Mouse (Mus musculus): ENCODE measurements at regions not wholly inside any gene's neighbourhood (a gene's known extent, or its start where the extent isn't known, plus 50 kb on each side); places are given as distances from the start of the nearest gene placed in this dataset.

GRCm38 (mm10) chr4:95339822-95340221, 217.5 kb upstream of the Fggy start:
- H3K4me2 ChIP-seq (replicated peaks; ENCODE audit: low read depth, low read length): no peak overlapping the region
- H3K4me3 ChIP-seq (ENCODE audit: low read depth, low read length): no peak overlapping the region
- H3K9me3 ChIP-seq (ENCODE audit: control insufficient read depth, low read depth, low read length): no peaks in the 10 kb centered on the region
- H3K9ac ChIP-seq (replicated peaks; ENCODE audit: low read depth, low read length): no peak overlapping the region
- no peaks in the 10 kb centered on the region for H3K27me3 ChIP-seq (ENCODE audit: control insufficient read depth, insufficient read depth, low read length)
- 88% methylated on average over 2 of the region's 2 CpGs for WGBS
- ATAC-seq (ENCODE audit: insufficient number of reproducible peaks, insufficient read depth, low FRiP score, low read depth): no peak
- no peaks in the 10 kb centered on the region for H3K4me1 ChIP-seq (ENCODE audit: control insufficient read depth, insufficient read depth, low read length)
- no peak overlapping the region for H3K27ac ChIP-seq (ENCODE audit: low read length)
- no peaks in the 10 kb centered on the region for H3K36me3 ChIP-seq (ENCODE audit: control insufficient read depth, insufficient read depth, low read length)

GRCm38 (mm10) chr4:95340926-95341325, 216.4 kb upstream of the Fggy start:
- no peak for ATAC-seq (ENCODE audit: insufficient number of reproducible peaks, insufficient read depth, low FRiP score, low read depth)
- Histone ChIP-seq H3K27ac (ENCODE audit: low read length) (no peak overlapping the region), H3K27me3 (ENCODE audit: control insufficient read depth, insufficient read depth, low read length) (no peaks in the 10 kb centered on the region), H3K4me1 (ENCODE audit: control insufficient read depth, insufficient read depth, low read length) (no peaks in the 10 kb centered on the region), H3K4me2 (replicated peaks; ENCODE audit: low read depth, low read length) (no peak overlapping the region), H3K36me3 (ENCODE audit: control insufficient read depth, insufficient read depth, low read length) (no peaks in the 10 kb centered on the region), H3K9me3 (ENCODE audit: control insufficient read depth, low read depth, low read length) (no peaks in the 10 kb centered on the region), H3K4me3 (ENCODE audit: low read depth, low read length) (no peak overlapping the region), H3K9ac (replicated peaks; ENCODE audit: low read depth, low read length) (no peak overlapping the region)
- 67% methylated on average over 3 of the region's 3 CpGs for WGBS

- no peaks in the 10 kb centered on the region for H3K36me3 ChIP-seq (ENCODE audit: control insufficient read depth, insufficient read depth, low read length)
- H3K4me3 ChIP-seq (ENCODE audit: low read depth, low read length): no peak overlapping the region
- no peak overlapping the region for H3K4me2 ChIP-seq (replicated peaks; ENCODE audit: low read depth, low read length)
- peak; percentile 69; the same call in 1 of the 2 replicates for ATAC-seq (ENCODE audit: insufficient number of reproducible peaks, insufficient read depth, low FRiP score, low read depth)
- no peaks in the 10 kb centered on the region for H3K4me1 ChIP-seq (ENCODE audit: control insufficient read depth, insufficient read depth, low read length)
- 48% methylated on average over 3 of the region's 3 CpGs for WGBS
- H3K27me3 ChIP-seq (ENCODE audit: control insufficient read depth, insufficient read depth, low read length): no peaks in the 10 kb centered on the region
- no peak overlapping the region for H3K27ac ChIP-seq (ENCODE audit: low read length)
- H3K9me3 ChIP-seq (ENCODE audit: control insufficient read depth, low read depth, low read length): no peaks in the 10 kb centered on the region
- no peak overlapping the region for H3K9ac ChIP-seq (replicated peaks; ENCODE audit: low read depth, low read length)
Measured at GRCm38 (mm10) chr4:95346722-95347197, 210.5 kb upstream of the Fggy start.

- Histone ChIP-seq H3K4me1 (ENCODE audit: control insufficient read depth, insufficient read depth, low read length) (no peaks in the 10 kb centered on the region), H3K4me3 (ENCODE audit: low read depth, low read length) (no peak overlapping the region), H3K27ac (ENCODE audit: low read length) (no peak overlapping the region), H3K36me3 (ENCODE audit: control insufficient read depth, insufficient read depth, low read length) (no peaks in the 10 kb centered on the region), H3K9ac (replicated peaks; ENCODE audit: low read depth, low read length) (no peak overlapping the region), H3K27me3 (ENCODE audit: control insufficient read depth, insufficient read depth, low read length) (no peaks in the 10 kb centered on the region), H3K4me2 (replicated peaks; ENCODE audit: low read depth, low read length) (no peak overlapping the region), H3K9me3 (ENCODE audit: control insufficient read depth, low read depth, low read length) (no peaks in the 10 kb centered on the region)
- WGBS: 88% methylated on average over 2 of the region's 2 CpGs
- no peak for ATAC-seq (ENCODE audit: insufficient number of reproducible peaks, insufficient read depth, low FRiP score, low read depth)
Measured at GRCm38 (mm10) chr4:95347436-95347835, 209.9 kb upstream of the Fggy start.

- ATAC-seq (ENCODE audit: insufficient number of reproducible peaks, insufficient read depth, low FRiP score, low read depth): no peak
- no peak overlapping the region for H3K27ac ChIP-seq (ENCODE audit: low read length)
- H3K4me2 ChIP-seq (replicated peaks; ENCODE audit: low read depth, low read length): no peak overlapping the region
- no peaks in the 10 kb centered on the region for H3K27me3 ChIP-seq (ENCODE audit: control insufficient read depth, insufficient read depth, low read length)
- H3K9me3 ChIP-seq (ENCODE audit: control insufficient read depth, low read depth, low read length): no peaks in the 10 kb centered on the region
- no peak overlapping the region for H3K4me3 ChIP-seq (ENCODE audit: low read depth, low read length)
- no peaks in the 10 kb centered on the region for H3K4me1 ChIP-seq (ENCODE audit: control insufficient read depth, insufficient read depth, low read length)
- 66% methylated on average over 4 of the region's 4 CpGs for WGBS
- no peak overlapping the region for H3K9ac ChIP-seq (replicated peaks; ENCODE audit: low read depth, low read length)
- no peaks in the 10 kb centered on the region for H3K36me3 ChIP-seq (ENCODE audit: control insufficient read depth, insufficient read depth, low read length)
Measured at GRCm38 (mm10) chr4:95348405-95349123, 208.7 kb upstream of the Fggy start.

GRCm38 (mm10) chr4:95353894-95354319, 203.4 kb upstream of the Fggy start:
- no peak overlapping the region for H3K4me2 ChIP-seq (replicated peaks; ENCODE audit: low read depth, low read length)
- no peaks in the 10 kb centered on the region for H3K36me3 ChIP-seq (ENCODE audit: control insufficient read depth, insufficient read depth, low read length)
- H3K9me3 ChIP-seq (ENCODE audit: control insufficient read depth, low read depth, low read length): no peaks in the 10 kb centered on the region
- ATAC-seq (ENCODE audit: insufficient number of reproducible peaks, insufficient read depth, low FRiP score, low read depth): peak; percentile 33; the same call in 1 of the 2 replicates
- H3K27me3 ChIP-seq (ENCODE audit: control insufficient read depth, insufficient read depth, low read length): no peaks in the 10 kb centered on the region
- H3K4me3 ChIP-seq (ENCODE audit: low read depth, low read length): no peak overlapping the region
- H3K27ac ChIP-seq (ENCODE audit: low read length): peak overlapping the region; percentile 66
- peaks cover 2% of the 10 kb centered on the region; the same call in 1 of the 2 replicates for H3K4me1 ChIP-seq (ENCODE audit: control insufficient read depth, insufficient read depth, low read length)
- no peak overlapping the region for H3K9ac ChIP-seq (replicated peaks; ENCODE audit: low read depth, low read length)
- WGBS: 31% methylated on average over 7 of the region's 7 CpGs

GRCm38 (mm10) chr4:95358674-95359073, 198.6 kb upstream of the Fggy start:
- H3K4me2 ChIP-seq (replicated peaks; ENCODE audit: low read depth, low read length): no peak overlapping the region
- peaks cover 9% of the 10 kb centered on the region; the same call in 1 of the 2 replicates for H3K4me1 ChIP-seq (ENCODE audit: control insufficient read depth, insufficient read depth, low read length)
- WGBS: 65% methylated on average over 2 of the region's 2 CpGs
- H3K27me3 ChIP-seq (ENCODE audit: control insufficient read depth, insufficient read depth, low read length): no peaks in the 10 kb centered on the region
- H3K27ac ChIP-seq (ENCODE audit: low read length): no peak overlapping the region
- H3K9me3 ChIP-seq (ENCODE audit: control insufficient read depth, low read depth, low read length): no peaks in the 10 kb centered on the region
- H3K9ac ChIP-seq (replicated peaks; ENCODE audit: low read depth, low read length): no peak overlapping the region
- H3K4me3 ChIP-seq (ENCODE audit: low read depth, low read length): no peak overlapping the region
- no peaks in the 10 kb centered on the region for H3K36me3 ChIP-seq (ENCODE audit: control insufficient read depth, insufficient read depth, low read length)
- no peak for ATAC-seq (ENCODE audit: insufficient number of reproducible peaks, insufficient read depth, low FRiP score, low read depth)

- no peak for ATAC-seq (ENCODE audit: insufficient number of reproducible peaks, insufficient read depth, low FRiP score, low read depth)
- H3K4me2 ChIP-seq (replicated peaks; ENCODE audit: low read depth, low read length): no peak overlapping the region
- no peaks in the 10 kb centered on the region for H3K36me3 ChIP-seq (ENCODE audit: control insufficient read depth, insufficient read depth, low read length)
- H3K27me3 ChIP-seq (ENCODE audit: control insufficient read depth, insufficient read depth, low read length): no peaks in the 10 kb centered on the region
- no peak overlapping the region for H3K9ac ChIP-seq (replicated peaks; ENCODE audit: low read depth, low read length)
- H3K27ac ChIP-seq (ENCODE audit: low read length): peak overlapping the region; percentile 48; the same call in 1 of the 2 replicates
- H3K4me1 ChIP-seq (ENCODE audit: control insufficient read depth, insufficient read depth, low read length): peaks cover 7% of the 10 kb centered on the region; the same call in 1 of the 2 replicates
- 51% methylated on average over 3 of the region's 3 CpGs for WGBS
- H3K4me3 ChIP-seq (ENCODE audit: low read depth, low read length): no peak overlapping the region
- no peaks in the 10 kb centered on the region for H3K9me3 ChIP-seq (ENCODE audit: control insufficient read depth, low read depth, low read length)
Measured at GRCm38 (mm10) chr4:95360336-95360967, 196.9 kb upstream of the Fggy start.
